Mouse (Mus musculus) midbrain, embryonic 13.5 days (tissue): ENCODE measurements around the gene Arpc2. TPM values are rescaled to one million over a fixed set of nuclear protein-coding genes. Genes with fewer than 3 reads are reported as not detected.

Experiments
- ATAC-seq: fragments of 200-750 bp; cut with Nextera tagmentation; 2 replicates; pipeline ENCODE4 v1.8.0; 2017; ENCODE audit warnings: mild to moderate bottlenecking, moderate TSS enrichment, moderate library complexity
- H3K27ac ChIP-seq: fragments of 300-500 bp; sonication (generic); 2 replicates; pipeline ENCODE4 v1.5.1; 2015; ENCODE audit warnings: inconsistent platforms, mild to moderate bottlenecking, moderate library complexity
- H3K27me3 ChIP-seq: fragments of 300-500 bp; sonication (generic); 2 replicates; pipeline ENCODE4 v1.6.1; 2015; ENCODE audit warnings: mild to moderate bottlenecking, inconsistent platforms
- H3K36me3 ChIP-seq: fragments of 300-500 bp; sonication (generic); 2 replicates; pipeline ENCODE4 v1.6.1; 2015; ENCODE audit warnings: mild to moderate bottlenecking, inconsistent platforms
- H3K4me1 ChIP-seq: fragments of 300-500 bp; sonication (generic); replicated peaks from 2 replicates; pipeline ENCODE4 v1.6.1; 2015; ENCODE audit warnings: inconsistent platforms
- H3K4me2 ChIP-seq: fragments of 300-500 bp; sonication (generic); replicated peaks from 2 replicates; pipeline ENCODE4 v1.6.1; 2015; ENCODE audit warnings: moderate library complexity, mild to moderate bottlenecking, inconsistent platforms
- H3K4me3 ChIP-seq: fragments of 300-500 bp; sonication (generic); replicated peaks from 2 replicates; pipeline ENCODE4 v1.5.1; 2015; ENCODE audit warnings: mild to moderate bottlenecking, inconsistent platforms
- H3K9ac ChIP-seq: fragments of 300-500 bp; sonication (generic); replicated peaks from 2 replicates; pipeline ENCODE4 v1.6.1; 2015; ENCODE audit warnings: mild to moderate bottlenecking, inconsistent platforms
- H3K9me3 ChIP-seq: fragments of 300-500 bp; sonication (generic); 2 replicates; pipeline ENCODE4 v1.6.1; 2016; ENCODE audit warnings: mild to moderate bottlenecking, inconsistent platforms
- WGBS: fragments of 180-500 bp; shearing (Covaris S2); methylation state at CpG from one replicate; pipeline ENCODE4 v1.1.7; 2015; 5-methylcytosine and 5-hydroxymethylcytosine counted together
- polyA plus RNA-seq: library from polyadenylated mRNA; unstranded; fragments of >200 nt; fragmentation: Nextera tagmentation; extraction: Ambion mirVana; gene quantifications from 2 replicates; pipeline ENCODE4 v1.2.1, GENCODE M21; 2015

Gene Arpc2
- polyA plus RNA-seq, 1 experiment from 2014 or later, result 384 TPM

DNA sequence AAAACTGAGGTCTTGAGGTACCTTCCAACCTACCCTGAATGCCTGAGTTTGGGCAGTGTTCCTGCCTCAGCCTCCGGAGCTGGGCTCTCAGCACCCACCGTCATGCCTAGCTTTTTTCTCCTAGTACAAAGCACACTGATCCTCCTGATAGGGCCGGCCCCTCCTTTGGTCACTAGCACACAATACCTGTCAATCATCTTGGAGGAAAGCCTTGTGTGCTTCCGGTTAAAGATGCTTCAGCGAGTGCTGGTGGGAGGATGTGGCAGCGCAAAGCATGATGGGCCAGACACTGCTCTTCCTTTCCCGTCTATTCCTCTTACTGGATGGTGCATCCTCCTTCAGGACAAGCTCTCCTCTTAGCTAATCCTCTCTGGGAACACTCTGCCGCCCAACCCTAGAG lies 29.2 kb upstream of the Arpc2 start:
- H3K9ac ChIP-seq, result no peak overlapping the region
- ATAC-seq, result no peak
- no peaks in the 10 kb centered on the region for H3K36me3 ChIP-seq
- H3K4me1 ChIP-seq, result no peaks in the 10 kb centered on the region
- H3K27me3 ChIP-seq, result peaks cover 43% of the 10 kb centered on the region
- no peaks in the 10 kb centered on the region for H3K9me3 ChIP-seq
- no peak overlapping the region for H3K4me2 ChIP-seq
- H3K4me3 ChIP-seq, result no peak overlapping the region
- H3K27ac ChIP-seq, result no peak overlapping the region
- 56% methylated on average over 8 of the region's 8 CpGs for WGBS

GRCm38 (mm10) chr1:74207906-74208305 lies 28.0 kb upstream of the Arpc2 start:
- no peak overlapping the region for H3K9ac ChIP-seq
- ATAC-seq, result no peak

GRCm38 (mm10) chr1:74208941-74209340 lies 26.9 kb upstream of the Arpc2 start:
- no peaks in the 10 kb centered on the region for H3K36me3 ChIP-seq
- no peaks in the 10 kb centered on the region for H3K9me3 ChIP-seq
- H3K27ac ChIP-seq, result no peak overlapping the region
- no peak overlapping the region for H3K9ac ChIP-seq
- 94% methylated on average over 8 of the region's 8 CpGs for WGBS
- H3K4me2 ChIP-seq, result no peak overlapping the region
- no peak for ATAC-seq
- H3K4me1 ChIP-seq, result 0 out of 2 replicates have a peak, but pooled peaks cover 4% of the 10 kb centered on the region
- no peak overlapping the region for H3K4me3 ChIP-seq
- peaks cover 30% of the 10 kb centered on the region for H3K27me3 ChIP-seq

More at GRCm38 (mm10) chr1:74207906-74208305, 28.0 kb upstream of the Arpc2 start:
- H3K4me3 ChIP-seq, result no peak overlapping the region
- no peak overlapping the region for H3K4me2 ChIP-seq
- no peaks in the 10 kb centered on the region for H3K36me3 ChIP-seq
- H3K27me3 ChIP-seq, result peaks cover 34% of the 10 kb centered on the region
- 0 out of 2 replicates have a peak, but pooled peaks cover 4% of the 10 kb centered on the region for H3K4me1 ChIP-seq
- H3K27ac ChIP-seq, result no peak overlapping the region
- 62% methylated on average over 9 of the region's 9 CpGs for WGBS
- no peaks in the 10 kb centered on the region for H3K9me3 ChIP-seq

GRCm38 (mm10) chr1:74219922-74220321 lies 16.0 kb upstream of the Arpc2 start:
- no peak overlapping the region for H3K4me2 ChIP-seq
- no peak overlapping the region for H3K27ac ChIP-seq
- no peak overlapping the region for H3K9ac ChIP-seq
- H3K4me1 ChIP-seq, result no peaks in the 10 kb centered on the region
- no peaks in the 10 kb centered on the region for H3K27me3 ChIP-seq
- WGBS, result 88% methylated on average over 7 of the region's 7 CpGs
- ATAC-seq, result no peak
- no peak overlapping the region for H3K4me3 ChIP-seq
- H3K9me3 ChIP-seq, result no peaks in the 10 kb centered on the region
- no peaks in the 10 kb centered on the region for H3K36me3 ChIP-seq

GRCm38 (mm10) chr1:74227317-74227716 lies 8.6 kb upstream of the Arpc2 start:
- H3K27ac ChIP-seq, result no peak overlapping the region
- H3K9me3 ChIP-seq, result no peaks in the 10 kb centered on the region
- H3K4me3 ChIP-seq, result no peak overlapping the region
- H3K4me1 ChIP-seq, result no peaks in the 10 kb centered on the region
- H3K27me3 ChIP-seq, result no peaks in the 10 kb centered on the region
- 90% methylated on average over 7 of the region's 7 CpGs for WGBS
- no peaks in the 10 kb centered on the region for H3K36me3 ChIP-seq
- no peak for ATAC-seq
- H3K4me2 ChIP-seq, result no peak overlapping the region
- H3K9ac ChIP-seq, result no peak overlapping the region

GRCm38 (mm10) chr1:74229942-74230341 lies 5.9 kb upstream of the Arpc2 start:
- WGBS, result 71% methylated on average over 2 of the region's 2 CpGs
- Histone ChIP-seq H3K27ac (no peak overlapping the region), H3K9me3 (no peaks in the 10 kb centered on the region), H3K27me3 (no peaks in the 10 kb centered on the region), H3K4me2 (no peak overlapping the region), H3K4me1 (no peaks in the 10 kb centered on the region), H3K9ac (no peak overlapping the region), H3K4me3 (no peak overlapping the region), H3K36me3 (no peaks in the 10 kb centered on the region)
- no peak for ATAC-seq

DNA sequence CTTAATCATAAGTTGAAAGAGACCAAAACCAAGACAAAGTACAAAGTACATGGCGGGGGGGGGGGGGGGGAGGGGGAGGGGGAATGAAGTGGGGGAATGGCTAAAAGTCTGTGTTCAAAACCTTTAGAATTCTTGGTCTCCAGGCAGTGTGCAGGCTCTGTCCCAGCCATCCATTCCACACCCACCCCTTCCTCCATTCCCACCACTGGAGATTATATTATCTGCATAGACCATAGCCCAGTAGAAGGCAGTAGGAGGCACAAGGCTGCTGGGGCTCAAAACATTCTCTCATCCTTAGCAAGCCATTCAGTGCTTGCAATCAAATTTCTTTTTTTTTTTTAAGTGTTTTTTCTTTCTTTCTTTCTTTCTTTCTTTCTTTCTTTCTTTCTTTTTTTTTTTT lies 4.9 kb upstream of the Arpc2 start:
- no peak for ATAC-seq
- no peaks in the 10 kb centered on the region for H3K36me3 ChIP-seq
- H3K4me2 ChIP-seq, result no peak overlapping the region
- 38% methylated on average over 1 of the region's 1 CpGs for WGBS
- H3K9ac ChIP-seq, result no peak overlapping the region
- H3K27me3 ChIP-seq, result no peaks in the 10 kb centered on the region
- H3K4me3 ChIP-seq, result no peak overlapping the region
- no peaks in the 10 kb centered on the region for H3K4me1 ChIP-seq
- H3K27ac ChIP-seq, result no peak overlapping the region
- H3K9me3 ChIP-seq, result no peaks in the 10 kb centered on the region

DNA sequence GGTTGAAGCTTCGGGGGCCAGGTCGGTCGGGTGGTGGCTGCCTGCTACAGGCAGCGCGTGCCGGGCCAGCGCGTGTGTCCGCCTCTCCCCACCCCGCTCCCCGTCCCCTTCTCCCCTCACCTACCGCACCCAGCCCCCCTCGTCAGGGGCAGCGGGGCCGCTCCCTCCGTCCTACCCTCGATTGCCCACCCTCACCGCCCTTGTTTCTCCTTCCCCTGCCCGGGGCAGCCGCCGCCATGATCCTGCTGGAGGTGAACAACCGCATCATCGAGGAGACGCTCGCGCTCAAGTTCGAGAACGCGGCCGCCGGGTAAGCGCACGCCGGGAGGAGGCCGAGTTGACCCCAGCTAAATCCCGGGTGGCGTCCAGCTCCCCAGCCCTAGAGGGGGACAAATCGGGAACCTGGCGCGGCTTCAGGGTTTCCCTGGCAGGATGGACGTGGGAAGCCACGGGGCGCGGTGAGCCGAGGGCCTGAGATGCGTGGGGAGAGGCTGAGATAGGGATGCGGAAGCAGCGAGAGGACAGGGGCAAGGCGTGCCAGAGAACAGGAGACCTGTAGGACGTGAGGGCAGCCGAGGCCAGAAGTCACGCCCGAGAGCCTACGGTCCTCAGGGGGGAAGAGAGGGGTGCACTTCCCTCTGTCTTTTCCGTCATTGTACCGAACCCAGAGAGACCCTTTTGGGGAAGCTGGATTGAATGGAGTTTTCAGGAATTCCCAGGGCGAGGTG lies 870 bp downstream of the Arpc2 start:
- ATAC-seq, result peak; percentile 59
- Histone ChIP-seq H3K9ac (peak overlapping the region; percentile 96), H3K27me3 (no peaks in the 10 kb centered on the region), H3K9me3 (no peaks in the 10 kb centered on the region), H3K27ac (peak overlapping the region; percentile 88), H3K36me3 (no peaks in the 10 kb centered on the region), H3K4me1 (peaks cover 36% of the 10 kb centered on the region), H3K4me2 (peak overlapping the region; percentile 76), H3K4me3 (peak overlapping the region; percentile 95)
- WGBS, result under 1% methylated on average over 38 of the region's 57 CpGs

GRCm38 (mm10) chr1:74237671-74238070 lies 1.8 kb downstream of the Arpc2 start:
- no peak overlapping the region for H3K27ac ChIP-seq
- no peaks in the 10 kb centered on the region for H3K36me3 ChIP-seq
- peaks cover 36% of the 10 kb centered on the region for H3K4me1 ChIP-seq
- ATAC-seq, result no peak
- peak overlapping the region; percentile 95 for H3K4me3 ChIP-seq
- no peaks in the 10 kb centered on the region for H3K9me3 ChIP-seq
- no peaks in the 10 kb centered on the region for H3K27me3 ChIP-seq
- WGBS, result 41% methylated on average over 5 of the region's 5 CpGs
- H3K9ac ChIP-seq, result peak overlapping the region; percentile 96
- H3K4me2 ChIP-seq, result peak overlapping the region; percentile 76

DNA sequence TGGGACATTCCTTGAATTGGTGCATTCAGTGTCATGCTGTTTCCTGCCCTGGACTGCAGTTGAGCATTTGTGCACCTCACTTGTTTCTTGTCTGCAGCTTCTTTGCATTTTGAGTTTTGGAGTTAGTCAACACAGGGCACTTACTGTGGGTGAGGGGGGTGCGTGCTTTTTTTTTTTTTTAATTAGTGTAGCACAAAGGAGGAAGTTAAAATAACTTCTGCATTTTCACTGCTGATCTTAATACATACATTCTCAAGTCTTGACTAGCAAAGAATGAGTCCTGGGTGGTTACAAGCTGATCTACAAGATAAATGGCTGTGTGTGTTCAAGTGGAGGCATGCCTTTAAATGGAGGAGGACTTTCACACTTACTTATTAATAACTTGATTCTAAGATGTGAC lies 2.3 kb downstream of the Arpc2 start:
- H3K9me3 ChIP-seq, result no peaks in the 10 kb centered on the region
- H3K4me1 ChIP-seq, result peaks cover 36% of the 10 kb centered on the region
- no peaks in the 10 kb centered on the region for H3K36me3 ChIP-seq
- peak overlapping the region; percentile 95 for H3K4me3 ChIP-seq
- no peak overlapping the region for H3K27ac ChIP-seq
- H3K27me3 ChIP-seq, result no peaks in the 10 kb centered on the region
- H3K9ac ChIP-seq, result peak overlapping the region; percentile 96; the same call in 1 of the 2 replicates
- H3K4me2 ChIP-seq, result peak overlapping the region; percentile 76
- 71% methylated on average over 1 of the region's 1 CpGs for WGBS
- ATAC-seq, result no peak

DNA sequence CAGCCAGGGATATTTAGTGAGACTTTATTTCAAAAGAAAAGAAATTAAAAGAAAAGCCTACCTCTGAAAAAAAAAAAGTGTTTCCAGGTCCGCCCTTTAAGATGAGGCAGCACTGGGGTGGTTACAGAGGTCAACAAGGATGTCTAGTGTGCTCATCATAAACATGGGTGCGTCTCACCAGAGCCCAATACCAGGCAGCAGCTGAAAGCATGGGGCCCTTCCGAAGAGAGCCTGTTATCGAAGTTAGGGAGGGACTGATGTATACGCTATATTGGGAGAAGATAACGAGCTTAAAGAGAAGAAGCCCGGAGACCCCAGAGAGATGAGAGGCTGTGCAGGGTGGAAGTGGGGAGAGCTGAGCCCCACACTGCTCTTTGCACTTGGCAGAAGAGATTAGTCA lies 3.3 kb downstream of the Arpc2 start:
- Histone ChIP-seq H3K27ac (no peak overlapping the region), H3K4me1 (peaks cover 36% of the 10 kb centered on the region), H3K9me3 (no peaks in the 10 kb centered on the region), H3K27me3 (no peaks in the 10 kb centered on the region), H3K4me2 (peak overlapping the region; percentile 76), H3K4me3 (no peak overlapping the region), H3K36me3 (no peaks in the 10 kb centered on the region), H3K9ac (peak overlapping the region; percentile 16; the same call in 1 of the 2 replicates)
- no peak for ATAC-seq
- 66% methylated on average over 7 of the region's 7 CpGs for WGBS

DNA sequence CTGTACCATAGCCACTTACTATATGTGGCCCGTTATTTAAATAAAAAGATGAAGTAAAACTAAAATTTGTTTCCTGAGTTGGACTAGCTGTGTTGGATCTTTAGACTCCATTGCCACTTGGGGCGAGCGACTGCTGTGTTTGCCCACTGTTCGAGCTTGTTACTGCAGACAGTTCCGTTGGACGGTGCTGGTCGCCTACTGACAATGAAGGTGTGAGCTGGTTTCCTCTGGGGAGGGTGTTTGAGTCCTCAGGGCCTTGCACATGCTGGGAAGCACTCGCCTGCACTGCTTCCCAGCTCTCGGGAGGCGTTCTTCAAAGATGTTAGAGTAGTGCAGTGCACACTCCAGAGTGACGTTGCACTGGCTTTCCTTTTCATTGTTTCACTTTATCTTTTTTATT lies 3.7 kb downstream of the Arpc2 start:
- Histone ChIP-seq H3K4me3 (no peak overlapping the region), H3K4me1 (peaks cover 36% of the 10 kb centered on the region), H3K27ac (0 out of 2 replicates have a peak overlapping the region, but pooled peaks have one; percentile 25), H3K4me2 (peak overlapping the region; percentile 76), H3K27me3 (no peaks in the 10 kb centered on the region), H3K9me3 (no peaks in the 10 kb centered on the region), H3K36me3 (no peaks in the 10 kb centered on the region), H3K9ac (no peak overlapping the region; the same call in 1 of the 2 replicates)
- 70% methylated on average over 11 of the region's 11 CpGs for WGBS
- no peak for ATAC-seq

GRCm38 (mm10) chr1:74240311-74240710 lies 4.4 kb downstream of the Arpc2 start:
- Histone ChIP-seq H3K4me3 (no peak overlapping the region), H3K9ac (peak overlapping the region; percentile 49), H3K36me3 (no peaks in the 10 kb centered on the region), H3K27me3 (no peaks in the 10 kb centered on the region), H3K27ac (no peak overlapping the region), H3K4me1 (peaks cover 36% of the 10 kb centered on the region), H3K4me2 (no peak overlapping the region), H3K9me3 (no peaks in the 10 kb centered on the region)
- 76% methylated on average over 6 of the region's 6 CpGs for WGBS
- ATAC-seq, result no peak
